Mouse (Mus musculus) lung, adult 2 months (tissue): ENCODE measurements at regions not wholly inside any gene's neighbourhood (a gene's known extent, or its start where the extent isn't known, plus 50 kb on each side); places are given as distances from the start of the nearest gene placed in this dataset.

Experiments used
- DNase-seq: peaks from one replicate; pipeline ENCODE4 v3.0.0; 2022
- H3K4me1 ChIP-seq: fragments of 200-500 bp; 2 replicates; pipeline ENCODE4 v1.6.1; 2011; ENCODE audit warnings: low read length; ENCODE audit not compliant: control insufficient read depth, insufficient read depth
- H3K4me3 ChIP-seq: fragments of 200-500 bp; replicated peaks from 2 replicates; pipeline ENCODE3; 2011; ENCODE audit warnings: low read depth, mild to moderate bottlenecking, control low read depth, low read length; ENCODE audit errors: extremely low read depth
- CTCF ChIP-seq: fragments of 200-500 bp; IDR thresholded peaks from 2 replicates; pipeline ENCODE4 v1.5.1; 2011; ENCODE audit warnings: mild to moderate bottlenecking, low read length, control low read depth; ENCODE audit not compliant: insufficient read depth
- POLR2A ChIP-seq: fragments of 200-500 bp; IDR thresholded peaks from 2 replicates; pipeline ENCODE4 v1.6.1; 2011; ENCODE audit warnings: low read depth, mild to moderate bottlenecking, control low read depth, low read length, borderline replicate concordance; ENCODE audit errors: extremely low read depth
- WGBS: fragments of 180-500 bp; shearing (Covaris S2); methylation state at CpG from one replicate; pipeline ENCODE4 v1.1.7; 2018; 5-methylcytosine and 5-hydroxymethylcytosine counted together

DNA sequence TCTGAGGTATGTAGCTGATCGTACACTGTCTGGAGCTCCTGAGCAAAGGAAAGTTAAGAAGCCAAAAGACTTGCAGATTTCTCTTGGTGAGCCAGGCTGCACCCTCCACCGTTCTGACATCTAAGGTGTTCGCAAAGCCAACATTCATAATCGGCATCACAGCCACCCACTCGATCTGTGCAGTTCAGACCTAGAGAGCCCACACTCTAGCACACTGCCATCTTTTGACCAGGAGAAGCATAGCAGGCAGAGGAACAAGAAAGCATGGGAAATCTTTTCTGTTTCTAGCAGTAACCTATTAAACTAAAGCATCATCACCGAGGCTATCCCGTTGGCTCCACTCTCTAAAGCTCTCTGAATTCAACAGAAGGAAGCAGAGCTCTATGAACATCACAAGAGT lies 59.2 kb downstream of the Areg start:
- no peak for DNase-seq
- no peaks in the 10 kb centered on the region; the same call in 1 of the 2 replicates for H3K4me1 ChIP-seq
- no peak overlapping the region for H3K4me3 ChIP-seq
- 28% methylated on average over 7 of the region's 7 CpGs for WGBS
- TF ChIP-seq CTCF = peak; percentile 47; the same call in 1 of the 2 replicates
- no peak for TF ChIP-seq POLR2A

DNA sequence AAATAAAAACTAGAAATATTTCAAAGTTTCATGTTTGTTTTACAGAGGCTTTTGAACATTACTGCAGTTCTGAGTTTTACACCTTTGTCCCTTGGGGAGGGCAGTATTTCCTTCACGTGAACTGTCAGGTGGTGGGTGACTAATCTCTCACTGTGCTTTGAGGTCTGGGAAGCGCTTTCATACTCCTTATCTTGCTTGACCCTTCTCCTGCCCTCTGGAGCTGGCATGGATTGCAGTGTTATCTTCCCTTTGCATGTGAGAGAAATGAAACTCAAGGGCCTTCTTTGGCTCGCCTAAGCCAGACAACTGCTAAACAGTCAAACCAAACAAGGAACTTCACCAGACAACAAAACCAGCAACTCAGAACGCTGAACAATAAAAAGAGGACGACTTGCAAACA lies 61.0 kb downstream of the Areg start:
- no peak for DNase-seq
- no peak for TF ChIP-seq CTCF
- TF ChIP-seq POLR2A = no peak
- 26% methylated on average over 5 of the region's 5 CpGs for WGBS

DNA sequence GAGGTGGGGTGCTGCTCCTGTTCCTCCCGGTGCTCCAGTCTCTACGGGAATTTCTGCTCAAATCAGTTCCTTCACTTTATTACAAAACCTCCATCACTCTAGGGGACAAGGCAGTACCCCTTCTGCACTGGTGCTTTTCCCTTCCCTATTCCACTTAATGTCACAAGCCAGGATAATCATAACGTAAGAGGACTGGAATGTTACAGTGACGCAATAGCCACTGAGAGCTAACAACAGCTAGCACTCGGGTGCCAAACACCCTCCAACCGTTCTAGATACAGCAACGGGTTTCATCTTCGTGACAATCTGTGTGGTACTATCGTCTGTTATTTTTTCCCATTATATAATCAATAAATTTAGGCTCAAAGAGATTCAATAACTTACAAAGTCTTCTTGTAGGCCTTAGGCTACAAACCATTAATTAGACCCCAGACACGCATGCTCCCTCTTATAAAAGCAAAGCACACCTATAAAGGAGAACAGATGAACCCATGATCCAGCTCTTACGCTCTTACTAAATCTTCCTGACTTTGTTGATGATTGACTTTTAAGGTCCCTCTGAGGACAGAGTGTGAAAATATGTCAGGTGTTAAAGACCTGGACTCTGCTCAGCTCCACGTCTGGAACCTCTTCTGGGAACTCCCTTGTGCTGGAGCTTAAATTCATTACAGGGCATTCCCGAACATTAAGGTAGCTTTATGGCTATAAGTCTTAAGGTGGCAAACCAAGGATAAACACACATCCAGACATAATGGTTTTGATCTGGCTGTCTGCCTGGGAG lies 65.0 kb downstream of the Areg start:
- WGBS = 61% methylated on average over 13 of the region's 13 CpGs
- peaks cover 2% of the 10 kb centered on the region; the same call in 1 of the 2 replicates for H3K4me1 ChIP-seq
- no peak overlapping the region for H3K4me3 ChIP-seq
- TF ChIP-seq CTCF (no peak), POLR2A (no peak)
- no peak for DNase-seq

More for the DNA sequence above, 61.0 kb downstream of the Areg start:
- Histone ChIP-seq H3K4me1 (no peaks in the 10 kb centered on the region; the same call in 1 of the 2 replicates), H3K4me3 (no peak overlapping the region)

DNA sequence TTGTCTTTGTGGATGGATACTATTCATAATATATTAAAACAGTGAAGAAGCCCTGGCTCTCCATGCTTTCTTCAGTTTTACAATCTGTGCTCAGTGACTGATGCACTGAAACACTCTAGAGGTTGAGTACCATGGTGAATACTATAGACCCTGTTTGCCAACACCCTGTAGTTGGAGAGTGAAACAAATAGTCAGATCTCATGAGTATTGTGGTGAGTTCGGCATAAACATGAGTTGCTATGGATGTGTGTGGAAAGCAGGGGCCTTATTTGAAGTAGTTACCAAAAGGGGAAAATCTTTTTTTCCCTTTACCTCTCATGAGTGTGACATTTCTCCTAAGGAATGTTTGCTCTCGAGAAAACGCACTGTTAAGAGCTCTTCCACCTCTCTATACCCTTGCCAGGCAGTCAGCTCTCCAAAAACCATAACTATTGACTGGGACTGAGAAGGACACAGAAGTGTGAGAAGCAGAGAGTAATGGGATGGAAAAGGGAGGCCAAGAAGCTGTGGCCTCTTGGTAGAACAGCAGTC lies 66.0 kb downstream of the Areg start:
- Histone ChIP-seq H3K4me3 (no peak overlapping the region), H3K4me1 (peaks cover 2% of the 10 kb centered on the region; the same call in 1 of the 2 replicates)
- DNase-seq = no peak
- WGBS = 54% methylated on average over 3 of the region's 3 CpGs
- TF ChIP-seq POLR2A = no peak
- no peak for TF ChIP-seq CTCF

DNA sequence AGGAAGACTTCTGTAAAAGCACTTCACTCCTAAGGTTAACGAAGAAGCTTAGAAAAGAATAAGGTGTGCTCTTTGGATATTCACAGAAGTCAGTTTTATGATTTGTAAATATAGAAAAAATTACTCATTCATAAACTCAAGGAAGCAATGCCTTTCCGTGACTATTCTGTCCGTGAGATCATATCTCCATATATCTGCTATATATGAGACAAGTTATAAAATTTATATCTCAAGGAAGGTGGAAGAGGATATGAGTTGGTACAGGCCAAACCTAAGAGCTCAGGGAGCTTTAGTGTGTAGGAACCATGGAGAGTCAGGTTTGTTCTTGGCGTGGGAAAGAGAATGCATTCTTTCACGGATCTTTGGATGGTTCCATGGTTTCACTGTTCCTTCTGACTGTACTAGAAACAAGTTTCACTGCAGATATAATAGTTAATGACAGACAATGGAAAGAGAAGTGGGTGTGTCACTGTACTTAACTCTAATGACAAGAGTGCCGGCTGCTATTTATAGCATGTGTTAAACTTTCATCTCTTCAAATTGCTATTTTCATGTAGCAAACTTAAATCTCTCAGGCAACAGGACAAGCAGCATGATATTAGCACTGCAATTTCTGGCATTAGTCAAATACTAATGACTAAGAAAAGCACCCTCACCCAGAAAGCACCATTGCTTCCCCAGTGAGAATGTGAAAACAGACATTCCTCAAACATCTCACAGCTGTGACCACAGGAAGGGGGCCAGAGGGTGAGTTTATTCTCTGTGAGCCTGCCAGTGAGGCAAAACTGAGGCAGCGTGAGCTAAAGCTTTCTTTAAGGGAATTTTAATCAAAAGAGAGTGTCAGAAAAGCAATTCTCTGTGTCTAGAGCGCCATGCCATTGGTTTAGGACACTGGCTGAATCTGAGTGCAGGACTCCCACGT lies 67.4 kb downstream of the Areg start:
- TF ChIP-seq CTCF = no peak
- TF ChIP-seq POLR2A = no peak
- 62% methylated on average over 9 of the region's 9 CpGs for WGBS
- no peak overlapping the region for H3K4me3 ChIP-seq
- DNase-seq = no peak
- peaks cover 2% of the 10 kb centered on the region; the same call in 1 of the 2 replicates for H3K4me1 ChIP-seq

DNA sequence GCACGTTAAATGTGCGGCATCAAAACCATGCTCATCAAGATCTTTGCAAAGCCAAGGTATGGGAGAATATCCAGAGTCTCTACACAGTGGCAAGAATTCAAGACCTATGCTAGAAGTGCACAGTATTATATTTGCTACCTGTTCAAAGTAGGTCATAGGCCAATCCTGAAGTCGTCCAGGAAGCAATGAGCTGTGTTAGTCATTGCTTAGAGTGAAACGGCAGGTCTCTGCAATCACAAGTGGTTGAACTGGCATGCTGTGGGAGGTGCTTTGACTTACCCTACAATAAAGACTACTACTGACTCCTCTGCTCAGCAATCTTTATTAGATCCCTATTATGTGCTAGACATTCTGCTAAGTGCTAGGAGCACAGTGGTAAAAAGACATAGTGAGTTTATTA lies 80.8 kb downstream of the Areg start:
- no peak for DNase-seq
- TF ChIP-seq POLR2A = no peak
- TF ChIP-seq CTCF = no peak
- 74% methylated on average over 4 of the region's 4 CpGs for WGBS
- H3K4me1 ChIP-seq = no peaks in the 10 kb centered on the region
- no peak overlapping the region for H3K4me3 ChIP-seq

DNA sequence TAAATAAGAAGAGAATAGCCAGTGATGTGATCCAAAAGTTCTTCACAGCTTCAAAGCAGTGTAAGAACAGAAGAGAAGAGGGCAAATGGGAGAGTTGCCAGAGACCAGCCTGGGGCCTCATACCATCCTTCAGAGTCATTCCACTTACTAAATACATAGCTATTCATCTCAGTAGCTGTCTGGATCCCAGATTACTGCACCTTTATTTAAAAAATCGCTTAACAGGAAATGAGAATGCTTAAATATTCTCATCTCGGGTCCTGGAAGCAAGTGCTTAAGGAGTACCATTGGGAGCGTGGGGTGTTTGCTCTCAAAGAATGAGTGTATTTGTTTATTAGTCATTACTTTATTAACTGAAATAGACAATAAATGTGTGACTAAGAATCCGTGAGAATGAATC lies 102.3 kb downstream of the Areg start:
- no peak for DNase-seq
- no peak overlapping the region for H3K4me3 ChIP-seq
- TF ChIP-seq POLR2A (no peak), CTCF (no peak)
- 39% methylated on average over 4 of the region's 4 CpGs for WGBS
- H3K4me1 ChIP-seq = no peaks in the 10 kb centered on the region

DNA sequence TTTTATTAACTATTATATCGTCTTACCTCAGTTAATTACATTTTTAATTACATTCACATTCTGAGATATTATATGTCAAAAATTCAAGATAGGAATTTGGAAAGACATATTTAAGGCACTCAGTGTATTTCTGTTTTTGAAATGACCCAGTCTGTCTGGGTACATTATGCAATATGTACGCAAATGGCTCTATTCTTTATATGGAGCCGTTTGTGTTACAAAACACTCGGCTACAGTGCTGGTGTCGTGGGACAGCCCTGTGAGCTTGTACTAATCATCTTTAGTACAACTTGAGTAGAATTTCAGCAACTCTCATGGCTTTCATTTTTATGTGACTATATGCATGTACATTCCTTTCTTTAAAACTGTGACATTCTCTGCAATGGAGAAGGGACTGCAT lies 108.0 kb downstream of the Areg start:
- Histone ChIP-seq H3K4me3 (no peak overlapping the region), H3K4me1 (no peaks in the 10 kb centered on the region)
- 61% methylated on average over 5 of the region's 5 CpGs for WGBS
- TF ChIP-seq POLR2A (no peak), CTCF (no peak)
- no peak for DNase-seq

DNA sequence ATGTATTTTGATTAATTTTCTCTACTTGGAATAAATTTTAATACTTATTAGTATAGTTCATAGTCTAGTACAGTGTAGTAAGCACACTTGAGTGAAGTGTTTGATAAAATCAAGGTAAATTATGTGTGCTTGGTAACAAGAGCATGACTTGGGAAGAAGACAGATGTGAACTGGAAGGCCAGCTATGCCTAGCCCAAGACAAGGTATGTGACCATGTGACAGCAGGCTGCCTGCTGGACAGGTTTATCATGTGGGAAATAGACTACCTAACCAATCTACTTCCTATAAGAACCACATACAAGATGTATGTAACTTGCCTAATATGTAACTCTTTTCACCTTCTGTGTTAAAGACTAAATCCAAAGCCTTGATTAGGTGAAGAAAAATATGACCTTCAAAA lies 122.5 kb downstream of the Areg start:
- DNase-seq = no peak
- no peak overlapping the region for H3K4me3 ChIP-seq
- TF ChIP-seq POLR2A = no peak
- TF ChIP-seq CTCF = no peak
- H3K4me1 ChIP-seq = no peaks in the 10 kb centered on the region

DNA sequence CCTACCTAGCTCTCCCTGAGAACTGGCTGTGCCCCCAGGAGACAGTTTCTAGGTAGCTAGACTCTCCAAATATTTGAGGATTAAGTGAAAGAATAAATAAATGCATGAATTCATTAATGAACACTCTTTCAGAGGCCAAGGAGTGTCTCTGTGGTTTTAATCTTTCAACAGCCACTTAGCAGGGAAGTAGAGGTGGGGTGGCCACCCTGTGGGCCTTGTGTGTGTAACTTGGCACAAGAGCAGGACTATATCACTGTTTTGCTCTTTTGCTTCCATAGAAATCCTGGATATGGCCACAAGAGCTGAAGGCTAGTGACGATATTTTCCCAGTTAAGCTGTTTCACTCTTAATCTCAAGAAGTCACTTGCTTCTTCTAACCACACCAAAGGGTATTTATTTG lies 123.1 kb downstream of the Areg start:
- Histone ChIP-seq H3K4me3 (no peak overlapping the region), H3K4me1 (no peaks in the 10 kb centered on the region)
- TF ChIP-seq CTCF (no peak), POLR2A (no peak)
- 69% methylated on average over 1 of the region's 1 CpGs for WGBS
- no peak for DNase-seq
